Mouse (Mus musculus) heart, postnatal 36 days (tissue): ENCODE data around the gene Gm13277. TPM values are rescaled to one million over a fixed set of nuclear protein-coding genes. Genes with fewer than 3 reads are reported as not detected.
A peak's percentile ranks its signal among the peaks of the same experiment; 100 is the strongest.
"Not testable (repeated sequence)": the region's sequence is repeated elsewhere in the genome, so short reads cannot be mapped to it uniquely, and the experiment has no call there.

ENCODE experiments used
- DNase-seq, 2 experiments: peaks; one replicate each; pipeline ENCODE4 v3.0.0; 2021 to 2022
- intact Hi-C: fragments of 180-260 bp; cut with DNase I; formaldehyde crosslinking; loops from one replicate; pipeline ENCODE4 v1.15.1; 2025
- total RNA-seq, 2 experiments: library from RNA; stranded (reverse); gene quantifications; 2 replicates each; pipeline ENCODE4 v1.2.3; 2021

The Gm13277 gene
- total RNA-seq, 2 experiments from 2014 or later, result not detected

- intact Hi-C loops, DNase-seq: not testable (repeated sequence)
These were observed 6.1 kb upstream of the Gm13277 start for GRCm38 (mm10) chr4:88782335-88782734.

- intact Hi-C loops, DNase-seq: not testable (repeated sequence)
These were observed 3.0 kb upstream of the Gm13277 start, which contains the start of gene Gm13276 for GRCm38 (mm10) chr4:88785409-88785808. Gene Gm13276 (plus strand): TSS chr4:88785709.

GRCm38 (mm10) chr4:88791250-88791649 lies 2.8 kb downstream of the Gm13277 start, which contains the start of gene Gm13278:
Gene Gm13278 (plus strand): TSS chr4:88791550.
- intact Hi-C loops, DNase-seq: not testable (repeated sequence)

GRCm38 (mm10) chr4:88793936-88794675 lies 5.7 kb downstream of the Gm13277 start, which contains the start of gene Gm13275:
Gene Gm13275 (plus strand): TSS chr4:88794487.
- intact Hi-C loops, result not testable (repeated sequence)

GRCm38 (mm10) chr4:88797097-88797496 lies 8.7 kb downstream of the Gm13277 start, which contains the start of gene Gm13279:
Gene Gm13279 (plus strand): TSS chr4:88797397.
- intact Hi-C loops, DNase-seq: not testable (repeated sequence)

More at GRCm38 (mm10) chr4:88793936-88794675, 5.7 kb downstream of the Gm13277 start, which contains the start of gene Gm13275:
- peak; percentile 67 to 87 for DNase-seq

GRCm38 (mm10) chr4:88799365-88799764 lies 10.9 kb downstream of the Gm13277 start, which contains the start of gene Gm13285:
Gene Gm13285 (plus strand): TSS chr4:88799665.
- DNase-seq, intact Hi-C loops: not testable (repeated sequence)

- intact Hi-C loops, DNase-seq: not testable (repeated sequence)
These were observed 14.5 kb downstream of the Gm13277 start, which contains the start of gene Gm13287 for GRCm38 (mm10) chr4:88802954-88803353. Gene Gm13287 (plus strand): TSS chr4:88803254.

- intact Hi-C loops, DNase-seq: not testable (repeated sequence)
These were observed 16.8 kb downstream of the Gm13277 start, which contains the start of gene Gm13288 for GRCm38 (mm10) chr4:88805231-88805630. Gene Gm13288 (plus strand): TSS chr4:88805531.

- peak; percentile 23 to 29 for DNase-seq
- intact Hi-C loops, result not testable (repeated sequence)
These were observed 17.3 kb downstream of the Gm13277 start for GRCm38 (mm10) chr4:88805761-88806160.

GRCm38 (mm10) chr4:88815928-88816327 lies 27.5 kb downstream of the Gm13277 start, which contains the start of gene Ifna7:
Gene Ifna7 (plus strand): TSS chr4:88816228.
- DNase-seq, result no peak
- intact Hi-C loops, result no loop called here

- intact Hi-C loops, result loop anchor here (5.0 kb wide), 1 partner anchor 137 kb away; the partner anchor contains the start of gene Ifna2
These were observed 31.2 kb downstream of the Gm13277 start, which contains the start of gene Ifna11 for GRCm38 (mm10) chr4:88819659-88820058. Gene Ifna11 (plus strand): TSS chr4:88819959.

GRCm38 (mm10) chr4:88822995-88823394 lies 34.6 kb downstream of the Gm13277 start:
- no peak for DNase-seq
- intact Hi-C loops, result loop anchor here (5.0 kb wide), 1 partner anchor 141 kb away; the partner anchor contains the start of gene Ifna2

More at GRCm38 (mm10) chr4:88819659-88820058, 31.2 kb downstream of the Gm13277 start, which contains the start of gene Ifna11:
- no peak for DNase-seq

GRCm38 (mm10) chr4:88827116-88827515 lies 38.7 kb downstream of the Gm13277 start, which contains the start of gene Ifna6:
Gene Ifna6 (plus strand): TSS chr4:88827416.
- intact Hi-C loops, DNase-seq: not testable (repeated sequence)

GRCm38 (mm10) chr4:88830523-88830922 lies 42.1 kb downstream of the Gm13277 start:
- peak; percentile 3 to 14 for DNase-seq
- intact Hi-C loops, result no loop called here

- DNase-seq, intact Hi-C loops: not testable (repeated sequence)
These were observed 46.8 kb downstream of the Gm13277 start, which contains the start of gene Ifna5 for GRCm38 (mm10) chr4:88835225-88835624. Gene Ifna5 (plus strand): TSS chr4:88835525.

Other genes with a start within 250 kb of the Gm13277 start
- not detected for gene Ifna15, start 230.4 kb upstream of the Gm13277 start, total RNA-seq
- not detected for gene Ifna14, start 216.8 kb upstream of the Gm13277 start, total RNA-seq
- gene Ifna9, start 196.2 kb upstream of the Gm13277 start, total RNA-seq, result not detected
- gene Ifna12, start 185.3 kb upstream of the Gm13277 start, total RNA-seq, result not detected
- not detected for gene C87499, start 154.2 kb upstream of the Gm13277 start, total RNA-seq
- gene Ifna13, start 144.2 kb upstream of the Gm13277 start, total RNA-seq, result not detected
- not detected for gene Ifna16, start 111.7 kb upstream of the Gm13277 start, total RNA-seq
- not detected for gene Ifna2, start 104.7 kb upstream of the Gm13277 start, total RNA-seq
- gene Ifnab, start 97.3 kb upstream of the Gm13277 start, total RNA-seq, result not detected
- under 1 TPM; 0.39 to 0.43 TPM for gene Gm26566, start 66.8 kb upstream of the Gm13277 start, total RNA-seq
- gene Klhl9, start 66.2 kb upstream of the Gm13277 start, total RNA-seq, result 10 to 100 TPM; 69.3 to 71.1 TPM
- gene Gm13271, start 33.8 kb upstream of the Gm13277 start, total RNA-seq, result not detected
- gene Gm13283, start 28.5 kb upstream of the Gm13277 start, total RNA-seq, result not detected
- gene Gm13290, start 14.8 kb upstream of the Gm13277 start, total RNA-seq, result not detected
- not detected for gene Gm13289, start 11.7 kb upstream of the Gm13277 start, total RNA-seq
- gene Gm13272, start 8.8 kb upstream of the Gm13277 start, total RNA-seq, result not detected
- not detected for gene Ifnz, start 6.5 kb upstream of the Gm13277 start, total RNA-seq
- not detected for gene Gm13276, start 2.9 kb upstream of the Gm13277 start, total RNA-seq
- not detected for gene Gm13278, start 2.9 kb downstream of the Gm13277 start, total RNA-seq
- not detected for gene Gm13275, start 5.9 kb downstream of the Gm13277 start, total RNA-seq
- gene Gm13279, start 8.8 kb downstream of the Gm13277 start, total RNA-seq, result not detected
- gene Gm13285, start 11.0 kb downstream of the Gm13277 start, total RNA-seq, result under 1 TPM; 0.19 TPM
- not detected for gene Gm13287, start 14.6 kb downstream of the Gm13277 start, total RNA-seq
- gene Gm13288, start 16.9 kb downstream of the Gm13277 start, total RNA-seq, result not detected
- not detected for gene Ifna7, start 27.6 kb downstream of the Gm13277 start, total RNA-seq
- not detected for gene Ifna11, start 31.3 kb downstream of the Gm13277 start, total RNA-seq
- not detected for gene Ifna6, start 38.8 kb downstream of the Gm13277 start, total RNA-seq
- not detected for gene Ifna5, start 46.9 kb downstream of the Gm13277 start, total RNA-seq
- not detected for gene Ifna4, start 53.2 kb downstream of the Gm13277 start, total RNA-seq
- not detected for gene Ifna1, start 61.5 kb downstream of the Gm13277 start, total RNA-seq
- not detected for gene Ifne, start 91.6 kb downstream of the Gm13277 start, total RNA-seq